Mouse (Mus musculus): ENCODE results near the gene Med13. TPM values are rescaled to one million over a fixed set of nuclear protein-coding genes. Genes with fewer than 3 reads are reported as not detected.
A peak's percentile ranks its signal among the peaks of the same experiment; 100 is the strongest.

Med13 gene
- polyA plus RNA-seq, 1 experiment from 2014 or later = 8.2 TPM

DNA sequence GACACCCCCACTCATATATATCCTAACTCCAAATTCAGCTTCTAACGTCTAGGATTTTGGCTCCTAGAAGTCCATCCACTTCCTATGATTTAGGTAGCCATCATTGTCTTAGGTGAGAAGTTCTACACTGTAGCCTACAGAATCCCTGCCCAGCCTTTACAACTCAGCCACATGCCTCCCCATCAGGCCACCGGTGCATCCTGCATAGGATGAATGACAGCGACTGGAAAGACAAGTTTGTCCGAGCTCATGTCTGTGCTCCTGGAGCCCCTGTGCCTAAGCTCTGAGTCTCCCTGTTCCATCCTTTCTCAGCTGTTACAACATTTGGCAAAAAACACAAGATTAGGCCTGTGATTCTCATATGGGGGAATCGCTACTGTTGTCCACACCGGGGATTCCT is 17.7 kb upstream of the Med13 start:
- ATAC-seq (ENCODE audit: low read depth) = no peak
- no peaks in the 10 kb centered on the region for H3K9me3 ChIP-seq
- no peaks in the 10 kb centered on the region for H3K27me3 ChIP-seq
- no peaks in the 10 kb centered on the region for H3K4me1 ChIP-seq (replicated peaks)
- no peaks in the 10 kb centered on the region for H3K36me3 ChIP-seq
- H3K4me2 ChIP-seq = no peak overlapping the region
- WGBS = 93% methylated on average over 6 of the region's 6 CpGs
- no peak overlapping the region for H3K9ac ChIP-seq
- H3K4me3 ChIP-seq = no peak overlapping the region
- H3K27ac ChIP-seq (replicated peaks) = no peak overlapping the region

DNA sequence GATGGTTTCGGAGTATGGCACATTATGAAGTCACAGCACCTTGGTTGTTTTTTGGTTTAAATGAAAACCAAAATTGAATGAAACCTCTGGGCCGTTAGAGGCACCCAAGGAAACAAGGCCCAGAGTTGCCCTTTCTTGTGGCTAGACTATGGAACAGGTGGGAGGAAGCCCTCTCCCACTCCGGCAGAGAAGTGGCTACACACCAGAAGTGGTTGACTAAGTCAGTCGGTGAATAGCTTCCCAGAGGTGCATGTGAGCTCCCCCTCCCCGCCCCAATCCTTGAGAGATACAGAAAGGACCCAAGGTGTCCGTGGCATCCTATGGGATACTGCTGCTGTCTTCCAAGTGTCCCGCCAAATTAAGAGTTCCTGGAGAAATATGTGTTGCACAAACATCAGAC is 13.9 kb upstream of the Med13 start:
- no peaks in the 10 kb centered on the region for H3K9me3 ChIP-seq
- no peak overlapping the region for H3K4me3 ChIP-seq
- no peak overlapping the region for H3K4me2 ChIP-seq
- no peak overlapping the region for H3K9ac ChIP-seq
- no peak overlapping the region for H3K27ac ChIP-seq (replicated peaks)
- H3K27me3 ChIP-seq = no peaks in the 10 kb centered on the region
- H3K36me3 ChIP-seq = no peaks in the 10 kb centered on the region
- no peak for ATAC-seq (ENCODE audit: low read depth)
- WGBS = 84% methylated on average over 7 of the region's 7 CpGs
- no peaks in the 10 kb centered on the region for H3K4me1 ChIP-seq (replicated peaks)

DNA sequence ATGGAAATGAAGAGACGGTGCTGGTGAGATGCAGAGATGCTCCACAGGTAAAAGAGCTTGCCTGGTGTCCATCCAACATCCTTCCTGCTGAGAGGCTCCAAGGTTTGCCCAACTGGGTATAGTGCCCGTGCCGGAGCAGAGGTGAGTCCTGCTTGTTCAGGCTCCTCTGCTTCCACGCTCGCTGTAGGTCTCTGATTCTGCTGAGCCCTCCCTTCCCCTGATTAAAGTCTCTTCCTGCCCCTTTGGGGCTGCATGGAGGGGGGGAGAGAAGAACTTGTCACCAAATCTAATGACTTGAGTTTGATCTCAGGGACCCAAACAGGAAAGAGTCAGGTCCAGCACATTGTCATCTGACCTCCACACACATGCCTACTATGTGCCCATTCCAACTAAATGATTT is 12.5 kb upstream of the Med13 start:
- Histone ChIP-seq H3K36me3 (no peaks in the 10 kb centered on the region), H3K27ac (replicated peaks) (no peak overlapping the region), H3K27me3 (no peaks in the 10 kb centered on the region), H3K4me2 (no peak overlapping the region), H3K9me3 (no peaks in the 10 kb centered on the region), H3K9ac (no peak overlapping the region), H3K4me1 (replicated peaks) (no peaks in the 10 kb centered on the region), H3K4me3 (no peak overlapping the region)
- 89% methylated on average over 5 of the region's 5 CpGs for whole genome bisulfite sequencing
- ATAC-seq (ENCODE audit: low read depth) = no peak

DNA sequence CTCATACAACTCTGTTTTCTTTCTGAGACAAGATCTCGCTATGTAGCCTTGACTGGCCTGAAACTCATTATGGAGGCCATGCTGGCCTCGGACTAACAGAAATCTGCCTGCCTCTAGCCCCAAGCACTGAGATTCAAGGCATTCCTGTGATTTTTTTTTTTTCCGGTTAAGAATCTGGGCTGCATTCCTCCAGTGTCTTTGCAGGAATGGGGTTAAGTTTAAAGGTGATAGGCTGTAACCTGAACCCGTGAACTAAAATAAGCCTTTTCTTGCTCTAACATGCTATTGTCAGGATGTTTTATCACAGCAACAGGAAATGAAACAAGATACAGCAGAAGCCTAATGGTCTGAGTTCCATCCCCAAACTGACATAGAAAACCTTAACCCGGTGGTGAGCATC is 11.6 kb upstream of the Med13 start:
- Histone ChIP-seq H3K27ac (replicated peaks) (no peak overlapping the region), H3K27me3 (no peaks in the 10 kb centered on the region), H3K9ac (no peak overlapping the region), H3K9me3 (no peaks in the 10 kb centered on the region), H3K4me1 (replicated peaks) (no peaks in the 10 kb centered on the region), H3K4me2 (no peak overlapping the region), H3K36me3 (no peaks in the 10 kb centered on the region), H3K4me3 (no peak overlapping the region)
- WGBS = 66% methylated on average over 5 of the region's 5 CpGs
- no peak for ATAC-seq (ENCODE audit: low read depth)

DNA sequence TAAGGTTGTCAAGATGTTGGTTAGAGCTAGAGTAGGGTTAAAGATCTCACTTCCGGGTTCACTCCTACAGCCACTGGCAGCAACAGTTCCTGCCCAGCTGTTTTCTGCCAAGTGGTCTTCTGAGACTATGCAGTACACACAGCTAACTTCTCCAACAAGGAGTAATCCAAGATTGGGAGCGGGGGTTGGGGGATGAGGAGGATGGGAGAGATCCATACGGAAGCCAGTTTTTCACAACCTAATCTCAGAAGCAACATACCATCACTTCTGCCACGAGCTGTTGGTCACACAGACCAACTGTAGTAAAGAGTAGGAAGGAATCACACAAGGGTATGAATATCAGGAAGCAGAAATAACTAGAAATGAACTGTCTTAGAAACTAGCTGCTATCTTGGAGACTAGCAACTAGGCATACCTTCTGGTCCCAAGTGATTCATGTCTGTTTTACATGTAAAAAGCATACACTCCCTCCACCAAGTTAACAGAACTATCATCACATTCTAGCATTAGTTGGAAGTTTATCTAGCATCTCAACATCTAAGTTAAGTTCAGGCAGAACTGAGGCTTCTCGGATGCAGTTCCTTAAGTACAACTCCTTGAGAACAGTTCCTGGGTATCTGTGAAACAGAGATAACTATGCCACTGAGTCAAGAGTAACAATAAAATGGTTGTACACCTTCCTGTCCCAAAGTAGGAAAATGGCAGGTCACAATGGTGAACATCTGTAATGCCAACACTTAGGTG is 7.5 kb upstream of the Med13 start:
- Histone ChIP-seq H3K4me3 (no peak overlapping the region), H3K27ac (replicated peaks) (no peak overlapping the region), H3K9me3 (no peaks in the 10 kb centered on the region), H3K4me1 (replicated peaks) (no peaks in the 10 kb centered on the region), H3K9ac (no peak overlapping the region), H3K4me2 (no peak overlapping the region), H3K27me3 (no peaks in the 10 kb centered on the region), H3K36me3 (no peaks in the 10 kb centered on the region)
- no peak for ATAC-seq (ENCODE audit: low read depth)
- 85% methylated on average over 5 of the region's 5 CpGs for WGBS

DNA sequence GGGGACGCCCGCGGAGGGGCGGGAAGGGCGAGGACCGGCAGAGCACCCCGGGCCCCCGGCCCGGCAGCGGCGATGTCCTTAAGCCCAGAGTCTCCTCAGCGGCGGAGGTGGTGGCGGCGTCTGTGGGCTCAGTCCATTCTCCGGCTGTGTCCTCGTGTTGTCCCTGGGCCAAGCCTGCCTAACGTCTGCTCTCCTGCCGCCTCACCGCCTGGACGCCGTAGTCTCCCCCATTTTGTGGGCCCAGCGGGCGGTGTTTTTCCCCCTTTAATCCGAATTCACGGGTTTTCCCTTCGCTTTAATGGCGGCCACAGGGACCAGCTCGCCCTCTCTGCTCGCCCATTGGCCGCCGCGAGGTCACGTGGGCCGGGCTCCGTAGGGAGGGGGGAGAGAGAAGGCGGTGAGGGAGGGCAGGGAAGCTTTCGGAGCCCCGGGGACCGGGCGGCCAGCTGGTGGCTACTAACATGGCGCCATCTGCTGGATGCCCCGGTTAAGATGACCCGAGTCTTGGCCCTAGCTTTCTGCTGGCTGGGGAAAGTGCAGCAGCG is 654 bp upstream of the Med13 start:
- peak overlapping the region; percentile 92 for H3K4me2 ChIP-seq
- ATAC-seq (ENCODE audit: low read depth) = peak; percentile 92

DNA sequence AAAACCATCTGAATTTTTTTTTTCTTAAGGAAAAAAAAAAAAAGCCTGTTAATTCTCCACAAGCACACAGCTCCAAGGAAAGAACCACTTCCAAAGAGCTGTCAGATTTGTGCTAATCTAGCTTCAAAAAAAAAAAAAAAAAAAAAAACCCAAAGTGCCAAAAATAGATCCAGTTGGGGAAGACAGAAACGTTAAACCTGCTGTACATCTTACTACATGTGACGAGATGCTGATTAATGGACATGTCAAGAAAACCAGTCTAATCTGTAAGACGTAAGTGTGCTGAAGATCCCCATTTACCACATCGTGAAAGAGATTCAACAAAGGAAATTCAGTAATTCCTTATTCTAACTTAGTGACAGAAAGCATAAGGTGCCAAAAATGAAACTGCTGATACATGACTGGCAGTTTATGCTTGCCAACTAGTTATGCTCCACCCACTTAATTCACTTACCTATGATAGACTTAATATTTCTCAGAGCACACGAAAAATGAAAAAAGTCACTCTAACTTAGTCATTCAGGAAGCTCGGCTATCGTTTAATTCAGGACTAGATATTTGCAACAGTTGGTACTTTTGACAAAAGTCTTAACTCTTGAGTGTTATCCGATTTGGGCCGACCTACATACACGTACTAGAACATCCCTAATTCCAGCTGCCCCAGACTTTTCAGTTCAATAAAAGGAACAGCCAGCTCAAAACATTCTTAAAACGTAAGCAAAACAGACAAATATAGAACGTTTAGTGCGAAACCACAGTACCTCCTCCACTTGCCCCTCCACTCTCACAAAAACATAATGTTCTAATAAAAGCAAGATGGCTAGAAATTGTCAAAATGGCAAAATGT is 1.2 kb downstream of the Med13 start:
- no peak for ATAC-seq (ENCODE audit: low read depth)
- H3K27me3 ChIP-seq = no peaks in the 10 kb centered on the region
- H3K27ac ChIP-seq (replicated peaks) = no peak overlapping the region
- peak overlapping the region; percentile 92 for H3K4me2 ChIP-seq
- H3K36me3 ChIP-seq = 0 out of 2 replicates have a peak, but pooled peaks cover 10% of the 10 kb centered on the region
- H3K9ac ChIP-seq = peak overlapping the region; percentile 98
- WGBS = 13% methylated on average over 13 of the region's 13 CpGs
- peak overlapping the region; percentile 97 for H3K4me3 ChIP-seq
- H3K9me3 ChIP-seq = no peaks in the 10 kb centered on the region
- peaks cover 49% of the 10 kb centered on the region for H3K4me1 ChIP-seq (replicated peaks)

More for the DNA sequence above, 654 bp upstream of the Med13 start:
- Histone ChIP-seq H3K27me3 (no peaks in the 10 kb centered on the region), H3K4me1 (replicated peaks) (peaks cover 34% of the 10 kb centered on the region), H3K36me3 (0 out of 2 replicates have a peak, but pooled peaks cover 10% of the 10 kb centered on the region), H3K27ac (replicated peaks) (peak overlapping the region; percentile 98), H3K4me3 (peak overlapping the region; percentile 97), H3K9me3 (no peaks in the 10 kb centered on the region), H3K9ac (peak overlapping the region; percentile 98)
- WGBS = 1% methylated on average over 45 of the region's 45 CpGs

DNA sequence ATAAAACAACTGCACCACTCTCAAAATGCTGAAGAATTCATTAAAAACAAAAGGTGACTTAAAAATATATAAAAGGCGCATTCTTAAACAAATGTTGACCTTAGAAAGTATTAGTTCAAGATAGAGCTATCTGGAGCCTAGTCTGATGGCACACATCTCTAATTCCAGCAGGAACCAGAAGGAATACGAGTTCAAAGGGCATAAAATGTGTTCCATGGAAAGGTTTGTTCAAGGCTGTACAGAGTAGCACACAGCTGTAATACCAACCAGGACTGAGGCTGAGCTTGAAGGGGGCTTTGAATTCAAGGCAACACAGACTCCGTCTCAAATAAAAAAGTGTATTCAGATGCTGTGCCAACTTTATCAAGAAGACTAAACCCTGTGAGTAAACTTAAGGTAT is 3.8 kb downstream of the Med13 start:
- 78% methylated on average over 3 of the region's 3 CpGs for WGBS
- no peaks in the 10 kb centered on the region for H3K9me3 ChIP-seq
- no peak overlapping the region for H3K9ac ChIP-seq
- H3K4me1 ChIP-seq (replicated peaks) = peaks cover 59% of the 10 kb centered on the region
- H3K36me3 ChIP-seq = 0 out of 2 replicates have a peak, but pooled peaks cover 10% of the 10 kb centered on the region
- H3K27me3 ChIP-seq = no peaks in the 10 kb centered on the region
- H3K4me3 ChIP-seq = no peak overlapping the region
- no peak for ATAC-seq (ENCODE audit: low read depth)
- H3K4me2 ChIP-seq = peak overlapping the region; percentile 18; the same call in 1 of the 2 replicates
- H3K27ac ChIP-seq (replicated peaks) = no peak overlapping the region

DNA sequence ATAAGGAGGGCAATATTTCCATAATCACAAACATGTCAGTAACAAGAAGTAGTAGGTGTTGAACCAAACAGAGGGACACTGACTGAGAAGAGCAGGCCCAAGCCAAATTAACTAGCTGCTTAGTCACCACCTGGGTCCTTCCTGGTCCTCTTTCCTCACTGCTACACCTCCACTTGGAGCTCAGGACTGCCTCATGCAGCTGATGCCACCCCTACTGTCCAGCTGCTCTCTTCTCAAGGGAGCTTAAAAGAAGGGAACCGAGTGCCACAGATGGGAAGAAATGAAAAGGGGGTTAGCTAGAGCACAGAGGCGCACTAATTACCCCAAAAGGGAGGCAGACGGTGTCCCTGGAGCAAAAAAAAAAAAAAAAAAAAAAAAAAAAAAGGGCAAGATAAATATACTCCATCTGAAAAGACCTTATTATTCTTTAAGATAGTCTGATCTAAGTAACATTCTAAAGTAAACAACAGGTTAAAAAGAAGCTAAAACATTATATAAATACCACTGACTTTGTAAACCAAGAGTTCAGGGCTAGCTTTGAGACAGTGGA is 5.6 kb downstream of the Med13 start:
- 27% methylated on average over 3 of the region's 3 CpGs for WGBS
- Histone ChIP-seq H3K36me3 (0 out of 2 replicates have a peak, but pooled peaks cover 10% of the 10 kb centered on the region), H3K4me3 (no peak overlapping the region), H3K9ac (no peak overlapping the region), H3K27ac (replicated peaks) (no peak overlapping the region), H3K4me2 (no peak overlapping the region), H3K9me3 (no peaks in the 10 kb centered on the region), H3K27me3 (no peaks in the 10 kb centered on the region), H3K4me1 (replicated peaks) (peaks cover 59% of the 10 kb centered on the region)
- no peak for ATAC-seq (ENCODE audit: low read depth)

DNA sequence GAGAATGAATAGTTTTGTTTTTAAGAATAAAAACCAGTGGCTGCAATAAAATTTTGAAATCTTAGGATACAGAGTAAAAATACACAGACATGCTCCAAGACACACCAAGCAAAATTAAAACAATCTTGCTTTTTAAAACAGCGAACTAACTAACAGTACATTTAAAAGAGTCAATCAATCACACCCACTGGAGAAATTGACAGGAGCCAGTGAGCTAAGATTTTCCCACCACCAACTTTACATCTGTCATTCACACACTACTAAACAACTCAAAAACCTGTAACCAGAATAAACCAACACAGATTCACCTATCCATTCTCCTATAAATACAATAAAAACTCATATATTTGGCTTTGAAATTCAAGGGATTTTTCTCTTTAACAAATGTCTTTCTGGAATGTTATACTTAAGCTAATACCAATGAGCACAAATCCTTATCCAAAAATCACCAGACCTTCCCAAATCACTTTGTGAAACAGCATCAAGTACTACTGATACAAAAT is 6.7 kb downstream of the Med13 start:
- H3K9ac ChIP-seq = no peak overlapping the region
- WGBS = 78% methylated on average over 1 of the region's 1 CpGs
- H3K27me3 ChIP-seq = no peaks in the 10 kb centered on the region
- peaks cover 49% of the 10 kb centered on the region for H3K4me1 ChIP-seq (replicated peaks)
- H3K36me3 ChIP-seq = 0 out of 2 replicates have a peak, but pooled peaks cover 13% of the 10 kb centered on the region
- no peak overlapping the region for H3K27ac ChIP-seq (replicated peaks)
- H3K4me2 ChIP-seq = no peak overlapping the region
- no peaks in the 10 kb centered on the region for H3K9me3 ChIP-seq
- no peak for ATAC-seq (ENCODE audit: low read depth)
- H3K4me3 ChIP-seq = no peak overlapping the region

DNA sequence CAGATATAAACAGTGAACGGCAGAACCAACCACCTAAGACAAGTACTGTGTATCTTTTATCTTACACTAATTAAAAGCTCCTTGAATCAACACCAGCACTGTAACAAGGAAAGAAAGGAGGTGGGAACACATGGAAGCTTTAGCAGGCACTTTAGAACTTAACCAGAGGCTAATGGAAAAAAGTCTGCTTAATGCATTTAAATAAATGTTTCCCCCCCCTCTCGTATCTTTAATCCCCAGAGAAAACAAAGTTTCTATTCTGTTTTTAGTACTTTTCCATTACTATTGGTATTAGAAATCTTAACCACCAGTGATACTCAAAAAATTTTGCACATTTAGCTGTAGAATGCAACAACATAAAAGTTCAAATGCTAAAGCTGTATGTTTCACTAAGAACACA is 8.1 kb downstream of the Med13 start:
- H3K36me3 ChIP-seq = peaks cover 18% of the 10 kb centered on the region; the same call in 1 of the 2 replicates
- H3K9me3 ChIP-seq = no peaks in the 10 kb centered on the region
- H3K4me2 ChIP-seq = no peak overlapping the region
- ATAC-seq (ENCODE audit: low read depth) = no peak
- no peaks in the 10 kb centered on the region for H3K27me3 ChIP-seq
- no peak overlapping the region for H3K9ac ChIP-seq
- 71% methylated on average over 2 of the region's 2 CpGs for WGBS
- H3K27ac ChIP-seq (replicated peaks) = no peak overlapping the region
- no peak overlapping the region for H3K4me3 ChIP-seq
- H3K4me1 ChIP-seq (replicated peaks) = peaks cover 38% of the 10 kb centered on the region

DNA sequence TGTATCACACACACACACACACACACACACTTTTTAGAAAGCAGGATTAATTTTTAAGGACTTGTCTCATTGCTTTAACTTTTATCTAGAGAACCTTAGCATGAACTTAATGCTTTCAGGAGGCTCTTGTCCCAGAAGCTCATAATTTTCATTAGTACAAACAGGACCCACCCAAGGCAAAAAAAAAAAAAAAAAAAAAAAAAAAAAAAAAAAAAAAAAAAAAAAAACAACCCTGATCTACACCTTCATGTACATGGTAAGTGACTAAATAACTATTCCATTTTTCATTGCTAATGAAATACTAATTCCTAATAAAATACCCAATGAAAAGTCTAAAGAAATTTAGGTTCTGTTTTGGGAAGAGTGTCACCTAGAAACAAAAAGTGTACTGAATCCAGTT is 8.5 kb downstream of the Med13 start:
- Histone ChIP-seq H3K4me2 (no peak overlapping the region), H3K9me3 (no peaks in the 10 kb centered on the region), H3K9ac (no peak overlapping the region), H3K27me3 (no peaks in the 10 kb centered on the region), H3K4me1 (replicated peaks) (peaks cover 33% of the 10 kb centered on the region), H3K27ac (replicated peaks) (no peak overlapping the region), H3K4me3 (no peak overlapping the region), H3K36me3 (peaks cover 17% of the 10 kb centered on the region; the same call in 1 of the 2 replicates)
- no peak for ATAC-seq (ENCODE audit: low read depth)
